Mouse (Mus musculus): ENCODE measurements around the gene Dlgap1. TPM values are rescaled to one million over a fixed set of nuclear protein-coding genes. Genes with fewer than 3 reads are reported as not detected.
"Not testable (repeated sequence)": the region's sequence is repeated elsewhere in the genome, so short reads cannot be mapped to it uniquely, and the experiment has no call there.

Gene Dlgap1
- polyA plus RNA-seq, 1 experiment, result not detected

DNA sequence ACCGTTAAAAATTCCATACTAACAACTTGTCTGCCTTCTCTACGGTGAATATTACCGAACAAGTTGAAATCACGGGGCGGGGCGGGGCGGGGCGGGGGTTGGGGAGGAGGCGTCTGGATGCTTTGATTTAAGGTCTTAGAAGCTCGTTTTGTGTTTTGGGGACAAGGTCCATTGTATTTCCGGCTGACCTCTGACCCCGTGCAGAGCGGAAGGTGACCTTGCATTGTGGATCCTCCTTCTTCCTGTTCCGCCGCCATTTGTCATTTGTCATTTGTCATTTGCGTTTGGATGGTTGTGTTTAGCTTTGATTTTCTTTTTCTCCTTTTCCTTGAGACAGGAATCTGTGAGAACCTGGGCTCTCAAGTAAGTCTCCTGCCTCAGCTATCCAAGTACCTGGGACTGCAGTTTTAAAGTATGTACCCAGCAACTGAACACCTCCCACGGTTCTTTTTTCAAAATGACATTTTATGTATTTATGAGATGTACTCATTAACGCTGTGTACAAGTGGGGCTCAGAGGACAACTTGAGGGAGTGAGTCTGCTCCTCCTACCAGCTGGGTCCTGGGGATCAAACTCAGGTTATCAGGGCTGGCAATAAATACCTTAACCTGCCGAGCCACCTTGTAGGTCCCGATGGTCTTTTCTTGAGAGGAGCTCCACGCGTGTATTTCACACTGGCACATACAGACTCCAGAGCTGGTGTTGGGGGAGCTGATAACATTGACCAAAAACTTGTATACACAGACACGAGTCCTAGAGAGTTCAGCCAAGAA is 861.3 kb downstream of the Dlgap1 start:
- H3K27me3 ChIP-seq (replicated peaks), result peaks cover 33% of the 10 kb centered on the region
- H3K4me3 ChIP-seq (replicated peaks), result no peak overlapping the region
- H3K4me1 ChIP-seq, result peaks cover 10% of the 10 kb centered on the region
- H3K36me3 ChIP-seq (replicated peaks; ENCODE audit: low read length), result no peaks in the 10 kb centered on the region
- peaks cover 6% of the 10 kb centered on the region for H3K9me3 ChIP-seq
- TF ChIP-seq FLI1 (IDR thresholded peaks at IDR 0.05; ENCODE audit: low read length), result no peak
- TF ChIP-seq GATA1 (IDR thresholded peaks at IDR 0.05; ENCODE audit: borderline replicate concordance, low read length), result no peak

DNA sequence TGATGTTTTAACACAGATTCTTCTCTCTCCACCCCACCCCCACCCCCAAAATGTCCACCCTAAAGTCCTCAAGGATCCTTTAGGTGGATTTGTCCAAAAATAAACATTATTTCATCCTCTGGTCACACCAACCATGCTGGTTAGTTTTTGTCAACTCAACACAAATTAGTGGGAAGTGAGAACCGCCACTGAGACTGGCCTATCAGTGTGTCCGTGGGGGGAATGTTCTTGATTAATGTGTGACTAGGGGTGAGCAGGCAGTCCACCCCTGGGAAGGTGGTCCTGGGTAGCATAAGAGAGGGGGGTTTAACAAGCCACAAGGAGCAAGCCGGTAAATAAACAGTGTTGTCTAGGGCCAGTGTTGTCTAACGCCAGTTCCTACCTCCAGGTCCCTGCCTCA is 862.7 kb downstream of the Dlgap1 start:
- TF ChIP-seq FLI1 (IDR thresholded peaks at IDR 0.05; ENCODE audit: low read length) (no peak), GATA1 (IDR thresholded peaks at IDR 0.05; ENCODE audit: borderline replicate concordance, low read length) (no peak)
- Histone ChIP-seq H3K4me1 (peaks cover 10% of the 10 kb centered on the region), H3K4me3 (replicated peaks) (no peak overlapping the region), H3K27me3 (replicated peaks) (peaks cover 40% of the 10 kb centered on the region), H3K36me3 (replicated peaks; ENCODE audit: low read length) (no peaks in the 10 kb centered on the region), H3K9me3 (peaks cover 6% of the 10 kb centered on the region)

DNA sequence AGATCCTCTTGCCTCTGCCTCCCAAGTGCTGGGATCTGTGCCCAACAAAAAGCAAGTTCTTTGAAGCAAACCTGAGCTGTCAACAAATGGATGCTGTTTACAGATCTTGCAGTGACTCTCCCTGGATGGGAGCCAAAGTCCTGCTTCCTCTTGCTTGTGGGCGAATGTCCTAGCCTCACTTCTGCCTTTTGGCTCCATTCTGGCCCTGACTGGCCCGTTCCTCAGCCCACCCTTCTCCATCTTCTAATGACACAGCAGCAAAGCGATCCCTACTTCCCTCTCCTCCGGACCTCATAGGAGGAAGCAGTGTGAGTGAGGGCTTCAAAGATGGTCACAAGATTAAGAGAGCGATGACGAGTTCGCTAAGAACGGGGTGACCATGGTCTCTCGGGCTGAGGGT is 863.7 kb downstream of the Dlgap1 start:
- Histone ChIP-seq H3K27me3 (replicated peaks) (peaks cover 43% of the 10 kb centered on the region), H3K36me3 (replicated peaks; ENCODE audit: low read length) (no peaks in the 10 kb centered on the region), H3K4me3 (replicated peaks) (no peak overlapping the region), H3K9me3 (peaks cover 6% of the 10 kb centered on the region), H3K4me1 (peaks cover 10% of the 10 kb centered on the region)
- TF ChIP-seq GATA1 (IDR thresholded peaks at IDR 0.05; ENCODE audit: borderline replicate concordance, low read length), result no peak
- TF ChIP-seq FLI1 (IDR thresholded peaks at IDR 0.05; ENCODE audit: low read length), result no peak

DNA sequence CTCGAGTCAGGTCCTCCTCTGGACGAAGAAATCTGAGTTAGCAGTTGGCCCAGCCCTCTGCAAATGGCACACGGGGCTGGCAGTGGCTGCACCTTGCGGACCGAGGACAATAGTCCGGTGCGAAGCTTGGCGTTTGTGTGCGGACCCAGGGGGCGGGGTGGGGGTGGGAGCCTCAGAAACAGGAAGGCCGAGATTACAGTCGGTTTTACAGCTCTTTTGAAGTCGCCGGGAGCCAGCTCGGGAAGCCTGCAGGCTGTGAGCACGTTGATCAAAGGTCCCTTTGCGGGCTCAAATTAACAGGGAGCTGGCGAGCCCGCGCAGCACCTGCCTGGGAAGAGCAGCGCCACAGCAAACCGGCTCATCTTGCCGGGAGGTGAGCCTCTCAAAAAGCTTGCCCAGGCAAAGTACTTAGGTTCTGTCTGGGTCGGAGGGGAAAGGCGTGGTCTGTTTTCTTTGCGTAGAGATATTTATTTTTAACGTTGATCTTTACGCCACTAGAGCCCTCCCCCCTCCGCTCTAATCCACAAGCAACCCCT is 865.6 kb downstream of the Dlgap1 start:
- Histone ChIP-seq H3K4me1 (peaks cover 10% of the 10 kb centered on the region), H3K9me3 (peaks cover 6% of the 10 kb centered on the region), H3K27me3 (replicated peaks) (peaks cover 43% of the 10 kb centered on the region), H3K36me3 (replicated peaks; ENCODE audit: low read length) (no peaks in the 10 kb centered on the region), H3K4me3 (replicated peaks) (peak overlapping the region; percentile 88)
- no peak for TF ChIP-seq GATA1 (IDR thresholded peaks at IDR 0.05; ENCODE audit: borderline replicate concordance, low read length)
- TF ChIP-seq FLI1 (IDR thresholded peaks at IDR 0.05; ENCODE audit: low read length), result no peak

- H3K36me3 ChIP-seq (replicated peaks; ENCODE audit: low read length), result no peaks in the 10 kb centered on the region
- peaks cover 6% of the 10 kb centered on the region for H3K9me3 ChIP-seq
- peak overlapping the region; percentile 88 for H3K4me3 ChIP-seq (replicated peaks)
- peaks cover 10% of the 10 kb centered on the region for H3K4me1 ChIP-seq
- H3K27me3 ChIP-seq (replicated peaks), result peaks cover 43% of the 10 kb centered on the region
- TF ChIP-seq FLI1 (IDR thresholded peaks at IDR 0.05; ENCODE audit: low read length), result no peak
- TF ChIP-seq GATA1 (IDR thresholded peaks at IDR 0.05; ENCODE audit: borderline replicate concordance, low read length), result no peak
Observed at GRCm38 (mm10) chr17:70835071-70835790, 866.4 kb downstream of the Dlgap1 start.

DNA sequence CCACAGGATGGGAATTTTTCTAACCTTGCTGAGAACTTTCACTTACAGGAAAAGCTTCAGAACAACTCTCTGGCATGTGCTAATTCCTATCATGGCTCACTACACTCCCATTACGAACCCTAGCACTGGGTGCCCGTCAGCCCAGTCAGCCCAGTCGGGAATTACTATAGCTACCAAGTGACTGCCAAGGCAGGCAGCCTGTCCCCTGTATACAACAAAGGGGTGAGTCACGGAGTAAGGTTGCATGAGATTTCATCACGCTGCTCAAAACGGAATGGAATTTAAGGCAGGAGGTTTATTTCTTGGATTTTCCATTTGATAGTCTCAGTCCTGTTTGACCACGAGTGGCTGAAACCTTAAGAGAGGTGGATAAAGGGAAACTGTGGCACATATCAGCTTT is 867.9 kb downstream of the Dlgap1 start:
- Histone ChIP-seq H3K9me3 (peaks cover 6% of the 10 kb centered on the region), H3K27me3 (replicated peaks) (peaks cover 39% of the 10 kb centered on the region), H3K4me3 (replicated peaks) (no peak overlapping the region), H3K36me3 (replicated peaks; ENCODE audit: low read length) (no peaks in the 10 kb centered on the region), H3K4me1 (peaks cover 10% of the 10 kb centered on the region)
- no peak for TF ChIP-seq FLI1 (IDR thresholded peaks at IDR 0.05; ENCODE audit: low read length)
- TF ChIP-seq GATA1 (IDR thresholded peaks at IDR 0.05; ENCODE audit: borderline replicate concordance, low read length), result no peak

GRCm38 (mm10) chr17:70837474-70837873 is 868.6 kb downstream of the Dlgap1 start:
- H3K9me3 ChIP-seq; H3K36me3 ChIP-seq (replicated peaks; ENCODE audit: low read length): not testable (repeated sequence)
- peaks cover 36% of the 10 kb centered on the region for H3K27me3 ChIP-seq (replicated peaks)

DNA sequence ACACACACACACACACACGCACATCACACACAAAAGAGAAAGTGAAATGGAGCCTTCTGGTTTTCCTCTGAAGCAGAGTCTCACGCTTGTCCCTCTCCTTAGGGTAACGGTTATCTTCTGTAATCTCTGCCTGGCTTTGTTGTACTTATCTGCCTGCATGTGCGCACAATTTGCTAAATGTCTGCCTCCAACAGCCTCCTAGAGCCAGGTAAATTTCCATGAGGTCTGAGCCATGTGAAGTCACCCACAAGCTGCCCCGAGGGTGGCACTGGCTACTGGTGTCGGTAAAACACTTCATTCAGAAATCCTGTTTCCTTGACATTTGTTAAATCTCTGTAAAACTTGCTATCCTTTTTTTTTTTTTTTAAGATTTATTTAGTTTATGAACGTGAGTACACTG is 869.2 kb downstream of the Dlgap1 start:
- peaks cover 30% of the 10 kb centered on the region for H3K27me3 ChIP-seq (replicated peaks)
- no peak overlapping the region for H3K4me3 ChIP-seq (replicated peaks)
- no peaks in the 10 kb centered on the region for H3K36me3 ChIP-seq (replicated peaks; ENCODE audit: low read length)
- peaks cover 10% of the 10 kb centered on the region for H3K4me1 ChIP-seq
- no peak for TF ChIP-seq FLI1 (IDR thresholded peaks at IDR 0.05; ENCODE audit: low read length)
- TF ChIP-seq GATA1 (IDR thresholded peaks at IDR 0.05; ENCODE audit: borderline replicate concordance, low read length), result no peak
- no peaks in the 10 kb centered on the region for H3K9me3 ChIP-seq

More at GRCm38 (mm10) chr17:70837474-70837873, 868.6 kb downstream of the Dlgap1 start:
- H3K4me3 ChIP-seq (replicated peaks); H3K4me1 ChIP-seq: not testable (repeated sequence)

DNA sequence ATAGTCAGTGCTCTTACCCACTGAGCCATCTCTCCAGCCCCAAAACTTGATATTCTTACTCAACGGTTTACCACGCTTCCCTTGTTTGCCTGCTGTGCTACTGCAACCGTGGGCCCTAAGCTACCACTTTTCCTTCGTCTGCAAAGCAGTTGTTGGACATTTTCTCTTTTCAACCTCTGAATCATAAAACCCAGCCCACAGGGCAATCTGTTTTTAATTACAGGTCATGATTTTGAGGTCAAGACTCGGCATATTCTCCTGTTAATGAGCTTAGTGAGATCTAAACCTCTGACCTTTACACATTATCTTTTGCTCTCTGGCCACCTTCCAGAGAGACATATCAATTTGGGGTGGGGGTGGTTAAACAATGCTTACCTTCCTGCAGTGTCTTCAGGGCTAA is 869.7 kb downstream of the Dlgap1 start:
- Histone ChIP-seq H3K9me3 (no peaks in the 10 kb centered on the region), H3K27me3 (replicated peaks) (peaks cover 26% of the 10 kb centered on the region), H3K4me1 (peaks cover 10% of the 10 kb centered on the region), H3K4me3 (replicated peaks) (no peak overlapping the region), H3K36me3 (replicated peaks; ENCODE audit: low read length) (peaks cover 2% of the 10 kb centered on the region)
- TF ChIP-seq GATA1 (IDR thresholded peaks at IDR 0.05; ENCODE audit: borderline replicate concordance, low read length) (no peak), FLI1 (IDR thresholded peaks at IDR 0.05; ENCODE audit: low read length) (no peak)

DNA sequence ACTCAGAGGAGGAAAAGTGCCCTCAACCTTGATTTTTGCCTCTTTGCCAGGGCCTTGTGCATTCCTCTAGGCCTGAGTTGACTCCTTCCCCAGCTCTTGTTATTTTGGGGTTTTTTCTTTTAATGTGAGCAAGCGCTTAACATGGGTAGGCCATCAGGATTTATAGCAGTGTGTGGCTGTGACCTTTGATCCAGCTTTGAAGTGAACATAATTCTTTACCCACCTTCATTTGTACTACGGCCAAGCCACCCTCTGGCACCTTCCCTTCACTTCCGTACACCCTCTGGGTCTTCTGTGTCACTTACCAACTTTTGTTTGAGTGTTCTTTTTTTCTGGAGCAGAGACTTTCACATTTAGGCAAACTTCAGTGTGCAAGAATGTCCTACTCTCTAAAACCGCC is 874.4 kb downstream of the Dlgap1 start:
- Histone ChIP-seq H3K27me3 (replicated peaks) (no peaks in the 10 kb centered on the region), H3K36me3 (replicated peaks; ENCODE audit: low read length) (peaks cover 12% of the 10 kb centered on the region), H3K4me3 (replicated peaks) (no peak overlapping the region), H3K4me1 (peaks cover 12% of the 10 kb centered on the region; the same call in 1 of the 2 replicates), H3K9me3 (no peaks in the 10 kb centered on the region)
- no peak for TF ChIP-seq GATA1 (IDR thresholded peaks at IDR 0.05; ENCODE audit: borderline replicate concordance, low read length)
- TF ChIP-seq FLI1 (IDR thresholded peaks at IDR 0.05; ENCODE audit: low read length), result no peak
